Comparison of ENCODE assay signal across 22 mouse cellular contexts in genomic region chr5:119805636-119806035, GRCm38 (mm10). TPM values are rescaled to one million over a fixed set of nuclear protein-coding genes. Genes with fewer than 3 reads are reported as not detected.
DNase-seq lines count a peak whose midpoint lies in the region; ATAC-seq and TF ChIP-seq lines count a peak whose summit lies in the region.
"Had no signal": no experiment of that assay in that cellular context is flagged by ENCODE, and none has a peak within 500 bp of the region (broad histone marks: within the 10 kb centered on the region; RNA-seq: fewer than 3 reads in every experiment).

No protein-coding gene starts in this region.

- peak overlapping the region; percentile 51 to 74; a peak in 3 of 4 replicates for H3K27ac ChIP-seq in heart, embryonic 14.5 days (replicated peaks in 1 of 2; ENCODE audit: control insufficient read depth in 1 of 2, insufficient read depth in 1 of 2, low read depth in 2 of 2, low read length in 2 of 2)
- H3K27ac ChIP-seq in heart, adult 2 months = no peak overlapping the region
- H3K27ac ChIP-seq in lung, embryonic 16.5 days (ENCODE audit: low read length) = peak overlapping the region; percentile 97
- H3K27ac ChIP-seq in embryonic facial prominence, embryonic 10.5 days (replicated peaks) = no peak overlapping the region
- H3K27ac ChIP-seq in limb, embryonic 13.5 days = peak overlapping the region; percentile 94
- H3K27ac ChIP-seq in cerebellum, adult 2 months (ENCODE audit: insufficient read depth, low read length) = no peak overlapping the region
- H3K27ac ChIP-seq: forebrain, embryonic 13.5 days; layer of hippocampus, adult 2 months; liver, embryonic 15.5 days; neural tube, embryonic 12.5 days had no signal

- peak overlapping the region; percentile 83 for H3K9ac ChIP-seq in heart, embryonic 14.5 days (ENCODE audit: low read length)
- H3K9ac ChIP-seq in heart, adult 2 months (ENCODE audit: low read depth, low read length) = no peak overlapping the region
- peak overlapping the region; percentile 77 for H3K9ac ChIP-seq in lung, embryonic 16.5 days (ENCODE audit: low read length)
- H3K9ac ChIP-seq in limb, embryonic 13.5 days = peak overlapping the region; percentile 86
- H3K9ac ChIP-seq: forebrain, embryonic 13.5 days; liver, embryonic 15.5 days; neural tube, embryonic 12.5 days had no signal

- H3K79me2 ChIP-seq in heart, adult 2 months (replicated peaks; ENCODE audit: control insufficient read depth, insufficient read depth, low read length) = no peaks in the 10 kb centered on the region

- peaks cover 2 to 16% of the 10 kb centered on the region in 2 experiments for H3K4me1 ChIP-seq in heart, embryonic 14.5 days (ENCODE audit: control insufficient read depth in 2 of 2, insufficient read depth in 2 of 2, low read length in 2 of 2)
- H3K4me1 ChIP-seq in heart, adult 2 months (ENCODE audit: control insufficient read depth, insufficient read depth, low read length) = no peaks in the 10 kb centered on the region
- H3K4me1 ChIP-seq in lung, embryonic 16.5 days (replicated peaks; ENCODE audit: control insufficient read depth, insufficient read depth, low read length) = peaks cover 15% of the 10 kb centered on the region
- H3K4me1 ChIP-seq in embryonic facial prominence, embryonic 10.5 days = no peaks in the 10 kb centered on the region
- peaks cover 31% of the 10 kb centered on the region for H3K4me1 ChIP-seq in limb, embryonic 13.5 days
- H3K4me1 ChIP-seq in cerebellum, adult 2 months (ENCODE audit: control insufficient read depth, insufficient read depth, low read length) = no peaks in the 10 kb centered on the region
- H3K4me1 ChIP-seq: forebrain, embryonic 13.5 days; liver, embryonic 15.5 days; neural tube, embryonic 12.5 days had no signal

- no peak for DNase-seq in heart, adult 2 months
- DNase-seq in lung, postnatal 25 days (ENCODE audit: low spot score) = no peak
- DNase-seq in embryonic facial prominence, embryonic 10.5 days (ENCODE audit: low spot score) = peak; percentile 38
- DNase-seq in cerebellum, adult 2 months = no peak
- DNase-seq: adrenal gland, postnatal 36 days; cerebellum, adult 8-10 months; kidney, adult 11 months; kidney, postnatal 10 days; right cerebral cortex, postnatal 14 days had no signal

- peaks cover 73% of the 10 kb centered on the region for H3K27me3 ChIP-seq in heart, embryonic 14.5 days (ENCODE audit: control insufficient read depth, insufficient read depth, low read length)
- H3K27me3 ChIP-seq in heart, adult 2 months (ENCODE audit: control insufficient read depth, insufficient read depth, low read length) = peaks cover 11% of the 10 kb centered on the region
- peaks cover 74% of the 10 kb centered on the region for H3K27me3 ChIP-seq in lung, embryonic 16.5 days (ENCODE audit: control insufficient read depth, insufficient read depth, low read depth, low read length)
- H3K27me3 ChIP-seq in embryonic facial prominence, embryonic 10.5 days (replicated peaks; ENCODE audit: low read depth, poor library complexity, severe bottlenecking) = peaks cover 100% of the 10 kb centered on the region
- H3K27me3 ChIP-seq in limb, embryonic 13.5 days = peaks cover 97% of the 10 kb centered on the region
- peaks cover 1% of the 10 kb centered on the region; the same call in 1 of the 2 replicates for H3K27me3 ChIP-seq in cerebellum, adult 2 months (ENCODE audit: control insufficient read depth, insufficient read depth, low read length)

- no peak for TF ChIP-seq CTCF in heart, adult 2 months (IDR thresholded peaks at IDR 0.05)
- TF ChIP-seq CTCF in cerebellum, adult 2 months (IDR thresholded peaks at IDR 0.05; ENCODE audit: borderline replicate concordance, insufficient read depth, low read depth, low read length) = no peak

- H3K36me3 ChIP-seq in heart, embryonic 14.5 days (ENCODE audit: control insufficient read depth, insufficient read depth, low read length) = no peaks in the 10 kb centered on the region
- H3K36me3 ChIP-seq in heart, adult 2 months (ENCODE audit: control insufficient read depth, insufficient read depth, low read length) = no peaks in the 10 kb centered on the region
- H3K36me3 ChIP-seq in lung, embryonic 16.5 days (ENCODE audit: control insufficient read depth, insufficient read depth, low read length) = no peaks in the 10 kb centered on the region
- no peaks in the 10 kb centered on the region for H3K36me3 ChIP-seq in embryonic facial prominence, embryonic 10.5 days (replicated peaks)
- no peaks in the 10 kb centered on the region for H3K36me3 ChIP-seq in limb, embryonic 13.5 days
- H3K36me3 ChIP-seq: liver, embryonic 15.5 days; neural tube, embryonic 12.5 days had no signal

- no peak for TF ChIP-seq POLR2A in heart, adult 2 months (IDR thresholded peaks at IDR 0.05; ENCODE audit: insufficient read depth, low read depth, low read length)
- TF ChIP-seq POLR2A in cerebellum, adult 2 months (IDR thresholded peaks at IDR 0.05; ENCODE audit: borderline replicate concordance, insufficient read depth, low read length) = no peak

- 0 out of 2 replicates have a peak, but pooled peaks cover 2% of the 10 kb centered on the region for H3K9me3 ChIP-seq in heart, embryonic 14.5 days (ENCODE audit: control insufficient read depth, low read length)
- H3K9me3 ChIP-seq in lung, embryonic 16.5 days (ENCODE audit: control insufficient read depth, low read length) = no peaks in the 10 kb centered on the region
- no peaks in the 10 kb centered on the region for H3K9me3 ChIP-seq in embryonic facial prominence, embryonic 10.5 days
- H3K9me3 ChIP-seq in limb, embryonic 13.5 days = peaks cover 6% of the 10 kb centered on the region; the same call in 1 of the 2 replicates
- H3K9me3 ChIP-seq: liver, embryonic 15.5 days; neural tube, embryonic 12.5 days had no signal

- ATAC-seq in heart, embryonic 14.5 days (ENCODE audit: insufficient number of reproducible peaks, insufficient read depth, low FRiP score, low read depth) = no peak
- ATAC-seq in lung, embryonic 16.5 days (ENCODE audit: low read depth) = no peak
- no peak for ATAC-seq in limb, embryonic 13.5 days (ENCODE audit: low FRiP score, low read depth)
- ATAC-seq: forebrain, embryonic 13.5 days; hindbrain, embryonic 16.5 days had no signal

- peak overlapping the region; percentile 72 for H3K4me2 ChIP-seq in heart, embryonic 14.5 days (ENCODE audit: low read length)
- peak overlapping the region; percentile 54 for H3K4me2 ChIP-seq in lung, embryonic 16.5 days (ENCODE audit: low read depth, low read length)
- H3K4me2 ChIP-seq in limb, embryonic 13.5 days (replicated peaks) = peak overlapping the region; percentile 66
- H3K4me2 ChIP-seq: forebrain, embryonic 13.5 days; liver, embryonic 15.5 days; neural tube, embryonic 12.5 days had no signal

- WGBS in heart, embryonic 14.5 days = 4% methylated on average over 5 of the region's 5 CpGs
- WGBS in heart, adult 2 months = 23% methylated on average over 5 of the region's 5 CpGs
- under 1% methylated on average over 5 of the region's 5 CpGs for WGBS in lung, embryonic 16.5 days
- 0% methylated on average over 5 of the region's 5 CpGs for WGBS in embryonic facial prominence, embryonic 10.5 days
- 3% methylated on average over 5 of the region's 5 CpGs for WGBS in limb, embryonic 13.5 days
- 2% methylated on average over 5 of the region's 5 CpGs for WGBS in cerebellum, adult 2 months

- TF ChIP-seq EP300 in heart, adult 2 months (IDR thresholded peaks at IDR 0.05; ENCODE audit: insufficient read depth, low read depth, low read length) = no peak

- intact Hi-C loops in heart, adult 2 months (cut with DNase I) = no loop called here

- H3K4me3 ChIP-seq in heart, embryonic 14.5 days (ENCODE audit: control insufficient read depth in 1 of 2, insufficient read depth in 1 of 2, low read depth in 1 of 2, low read length in 2 of 2) = peak overlapping the region; percentile 11 to 40; a peak in 1 of 4 replicates
- no peak overlapping the region for H3K4me3 ChIP-seq in heart, adult 2 months
- H3K4me3 ChIP-seq in lung, embryonic 16.5 days (ENCODE audit: low read length) = peak overlapping the region; percentile 50
- no peak overlapping the region for H3K4me3 ChIP-seq in embryonic facial prominence, embryonic 10.5 days
- H3K4me3 ChIP-seq in limb, embryonic 13.5 days = peak overlapping the region; percentile 51
- H3K4me3 ChIP-seq in cerebellum, adult 2 months (replicated peaks; ENCODE audit: insufficient read depth, low read depth, low read length) = no peak overlapping the region
- H3K4me3 ChIP-seq: forebrain, embryonic 13.5 days; layer of hippocampus, adult 2 months; liver, embryonic 15.5 days; neural tube, embryonic 12.5 days had no signal

RNA-seq across cellular contexts. Expression of gene Tbx5, which starts 26.8 kb away (rescaled TPM):
- 33.1 and 39.2 TPM in 2 replicates for polyA plus RNA-seq in heart, embryonic 14.5 days (2014; fragmentation: Nextera tagmentation; extraction: Ambion mirVana)
- 10 to 100 TPM; 22.6 to 36.9 TPM for total RNA-seq in heart, adult 2 months (2021)
- polyA plus RNA-seq in heart, adult 2 months (2012; rRNA removed) = 26.5 and 27.0 TPM in 2 replicates
- 53.0 and 58.7 TPM in 2 replicates for polyA plus RNA-seq in lung, embryonic 16.5 days (2015; fragmentation: Nextera tagmentation; extraction: Ambion mirVana)
- 0.45 and 0.98 TPM in 2 replicates for polyA plus RNA-seq in embryonic facial prominence, embryonic 10.5 days (2016; fragmentation: Nextera tagmentation; extraction: Ambion mirVana)
- 34.8 and 51.5 TPM in 2 replicates for polyA plus RNA-seq in limb, embryonic 13.5 days (2015; fragmentation: Nextera tagmentation; extraction: Ambion mirVana)
- not detected in 2 replicates for polyA plus RNA-seq in cerebellum, adult 2 months (2012; rRNA removed)
- total RNA-seq: common myeloid progenitor, adult 5-6 weeks; layer of hippocampus, adult 2 months; left cerebral cortex, postnatal 36 days; megakaryocyte progenitor cell, adult 5-6 weeks; monocyte, adult 5-6 weeks had no signal
- polyA plus RNA-seq: neural tube, embryonic 12.5 days; spleen, adult 2 months had no signal

Comparison
In these comparisons a context has a peak if more than half of its experiments do, and no peak if none do; other contexts are left out.
1. H3K27ac ChIP-seq: peak in heart, embryonic 14.5 days (2 of 2), lung, embryonic 16.5 days (single experiment) and limb, embryonic 13.5 days (single experiment); none in heart, adult 2 months (single experiment), embryonic facial prominence, embryonic 10.5 days (single experiment) and cerebellum, adult 2 months (single experiment).
2. H3K4me3 ChIP-seq: peak in heart, embryonic 14.5 days (2 of 2), lung, embryonic 16.5 days (single experiment) and limb, embryonic 13.5 days (single experiment); none in heart, adult 2 months (single experiment), embryonic facial prominence, embryonic 10.5 days (single experiment) and cerebellum, adult 2 months (single experiment).
3. RNA of gene Tbx5, which starts 26.8 kb away (polyA plus RNA-seq): 53.0 to 58.7 TPM in lung, embryonic 16.5 days, 34.8 to 51.5 TPM in limb, embryonic 13.5 days, 33.1 to 39.2 TPM in heart, embryonic 14.5 days and 26.5 to 27.0 TPM in heart, adult 2 months; 0.45 to 0.98 TPM in embryonic facial prominence, embryonic 10.5 days and not detected in cerebellum, adult 2 months; every median in the first group is over 10 times any median in the second.
4. Peak in every context shown above with its lines, with median percentiles within 50 percentile points of each other: H3K4me2 ChIP-seq.